Mouse (Mus musculus) cerebellum, adult 11-12 months (tissue): Measurements from ENCODE around the gene Gkn3.

ENCODE experiments used
- DNase-seq: peaks from one replicate; pipeline ENCODE4 v3.0.0; 2022

Gkn3 gene

DNA sequence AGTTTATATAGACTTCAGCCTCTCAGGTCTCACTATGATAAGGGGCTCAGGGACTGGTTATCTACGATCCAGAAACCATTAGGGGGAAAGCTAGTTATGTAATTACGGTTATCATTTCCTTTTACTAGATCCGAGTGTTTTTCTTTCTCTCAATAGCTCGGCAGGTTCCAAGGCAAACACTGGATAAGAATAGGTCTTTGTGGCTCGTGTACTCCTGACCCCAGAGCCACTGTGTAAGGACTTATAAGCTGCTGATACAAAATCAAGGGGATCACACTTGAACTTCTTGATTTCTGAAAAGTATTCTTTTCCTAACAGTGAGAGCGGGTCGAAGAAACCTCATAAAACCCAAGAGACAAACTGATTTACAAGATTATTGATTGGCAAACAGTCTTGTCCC is at the start of gene Gkn3:
Gene Gkn3 (minus strand): TSS at position 59 of the 400 bp plus-strand sequence.
- no peak for DNase-seq

GRCm38 (mm10) chr6:87436745-87437144 is 48.0 kb upstream of the Gkn3 start:
- no peak for DNase-seq

DNA sequence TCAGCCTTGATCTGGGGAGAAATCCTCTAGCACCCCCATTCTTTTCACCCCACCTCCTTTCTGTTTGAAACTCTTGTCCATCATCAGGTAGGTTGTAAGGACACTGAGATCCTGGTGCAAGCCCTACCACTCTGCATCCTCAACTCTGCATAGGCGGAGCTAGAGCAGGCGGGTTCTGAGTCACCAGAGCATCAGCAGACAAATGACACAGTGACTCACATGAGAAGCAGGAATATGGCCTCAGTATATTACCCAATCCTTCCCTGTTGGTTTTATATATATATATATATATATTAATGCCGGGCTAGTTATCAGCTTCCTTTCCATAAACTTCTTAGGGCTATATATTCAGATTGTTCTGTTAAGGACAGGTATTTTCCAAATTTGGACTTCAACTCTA is 47.1 kb upstream of the Gkn3 start:
- no peak for DNase-seq

- DNase-seq: no peak
These were observed 39.8 kb upstream of the Gkn3 start, which contains the start of gene Bmp10 for GRCm38 (mm10) chr6:87428487-87429044. Bmp10 (plus strand) TSS chr6:87428994.

DNA sequence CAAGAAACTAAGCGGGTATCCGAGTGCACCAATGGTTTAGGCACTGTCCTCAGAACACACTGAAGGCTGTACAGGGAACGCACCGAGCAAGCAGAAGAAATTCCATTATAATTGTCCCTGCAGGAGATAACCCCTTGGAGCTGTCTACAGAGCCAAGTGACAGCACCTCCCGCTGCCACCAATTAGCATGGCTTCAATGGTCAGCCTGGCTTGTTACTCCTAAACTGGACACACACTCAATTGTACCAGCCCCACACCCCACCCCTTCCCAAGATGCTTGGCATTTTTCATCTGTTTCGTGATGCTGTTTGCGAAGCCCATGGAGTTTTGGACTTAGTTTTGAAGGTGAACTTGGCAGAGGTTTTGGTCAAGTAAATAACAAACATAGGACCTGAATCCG is 38.9 kb upstream of the Gkn3 start:
- no peak for DNase-seq

GRCm38 (mm10) chr6:87426954-87427353 is 38.2 kb upstream of the Gkn3 start:
- no peak for DNase-seq

DNA sequence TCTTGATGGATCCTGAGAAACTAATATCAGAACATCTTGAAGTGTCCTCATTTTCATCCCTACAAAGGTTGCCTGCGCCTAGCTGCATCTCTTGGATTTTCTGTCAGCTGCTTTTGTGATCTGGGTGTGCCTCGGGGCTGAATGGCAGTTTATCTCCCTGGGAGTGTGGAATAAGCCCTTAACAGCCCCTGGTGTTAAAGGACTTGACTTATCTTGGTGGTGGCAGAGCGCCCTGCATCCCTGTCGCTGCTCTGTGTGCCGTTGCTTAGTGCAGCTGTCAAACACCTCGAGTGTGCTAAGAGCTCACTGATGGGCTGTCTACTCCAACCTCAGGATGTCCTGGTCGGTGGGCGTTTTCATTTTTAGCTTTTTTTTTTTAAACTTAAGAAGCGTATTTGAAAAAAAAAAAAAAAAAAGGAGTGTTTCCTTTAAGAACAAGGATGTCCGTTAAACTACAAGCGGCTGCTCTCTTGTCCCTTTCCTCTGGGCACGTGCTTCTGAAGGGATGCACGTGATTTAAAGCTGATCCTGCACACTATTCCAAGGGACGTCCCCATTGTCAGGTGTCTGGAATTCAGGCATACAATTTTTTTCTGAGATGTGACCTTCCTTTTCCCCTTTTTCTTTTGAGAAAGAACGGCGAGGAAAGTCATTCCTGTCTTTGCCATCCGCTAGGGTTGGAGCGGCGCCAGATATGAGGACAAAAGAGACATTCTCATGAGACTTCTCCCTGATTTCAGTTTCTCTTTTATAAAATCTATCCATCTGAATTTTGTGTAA is 35.5 kb upstream of the Gkn3 start:
- no peak for DNase-seq

- no peak for DNase-seq
These were observed 33.6 kb upstream of the Gkn3 start for GRCm38 (mm10) chr6:87422304-87422703.

- DNase-seq: no peak
These were observed 23.3 kb upstream of the Gkn3 start for GRCm38 (mm10) chr6:87412011-87412410.

DNA sequence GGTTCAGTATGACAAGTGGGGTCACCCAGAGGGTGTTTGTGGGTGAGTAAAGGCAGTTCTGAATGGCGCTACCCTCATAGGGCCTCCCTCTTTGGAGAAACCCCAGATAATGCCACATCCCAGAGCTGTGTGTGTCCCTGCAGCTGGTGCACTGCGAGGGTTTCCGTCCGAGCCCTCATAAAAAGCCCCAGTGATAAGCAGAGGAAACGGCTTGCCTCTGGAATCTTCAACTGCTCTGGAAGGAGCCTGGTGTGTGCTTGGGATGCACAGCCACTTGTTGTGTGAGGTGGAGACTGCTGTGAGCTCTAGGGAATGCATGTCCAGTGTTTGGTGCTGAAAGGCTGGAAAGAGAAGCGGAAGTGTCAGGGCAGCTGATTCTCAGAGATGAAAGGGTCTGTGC is 12.7 kb upstream of the Gkn3 start:
- no peak for DNase-seq

GRCm38 (mm10) chr6:87399886-87400566 is 11.3 kb upstream of the Gkn3 start:
- no peak for DNase-seq

DNA sequence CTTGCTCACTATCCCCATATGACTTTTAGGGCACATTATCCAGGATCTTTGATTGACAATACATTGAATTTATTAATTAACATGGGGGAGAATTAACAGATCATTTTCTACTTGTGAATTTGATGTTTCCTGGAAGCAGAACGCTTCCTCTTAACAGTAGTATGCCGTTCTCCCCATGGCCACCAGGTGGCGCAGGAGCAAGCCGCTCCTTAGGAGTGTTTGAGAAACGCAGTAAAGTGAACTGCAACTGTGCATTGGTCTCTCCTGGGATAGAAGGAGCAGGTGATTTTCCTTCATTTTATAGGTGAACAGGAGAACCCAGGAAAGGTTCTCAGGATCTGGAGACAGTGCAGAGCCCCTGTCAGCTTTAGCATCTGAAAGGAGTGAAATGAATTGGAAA is 10.4 kb upstream of the Gkn3 start:
- peak; percentile 13 for DNase-seq

GRCm38 (mm10) chr6:87394783-87395182 is 6.0 kb upstream of the Gkn3 start:
- DNase-seq: no peak

DNA sequence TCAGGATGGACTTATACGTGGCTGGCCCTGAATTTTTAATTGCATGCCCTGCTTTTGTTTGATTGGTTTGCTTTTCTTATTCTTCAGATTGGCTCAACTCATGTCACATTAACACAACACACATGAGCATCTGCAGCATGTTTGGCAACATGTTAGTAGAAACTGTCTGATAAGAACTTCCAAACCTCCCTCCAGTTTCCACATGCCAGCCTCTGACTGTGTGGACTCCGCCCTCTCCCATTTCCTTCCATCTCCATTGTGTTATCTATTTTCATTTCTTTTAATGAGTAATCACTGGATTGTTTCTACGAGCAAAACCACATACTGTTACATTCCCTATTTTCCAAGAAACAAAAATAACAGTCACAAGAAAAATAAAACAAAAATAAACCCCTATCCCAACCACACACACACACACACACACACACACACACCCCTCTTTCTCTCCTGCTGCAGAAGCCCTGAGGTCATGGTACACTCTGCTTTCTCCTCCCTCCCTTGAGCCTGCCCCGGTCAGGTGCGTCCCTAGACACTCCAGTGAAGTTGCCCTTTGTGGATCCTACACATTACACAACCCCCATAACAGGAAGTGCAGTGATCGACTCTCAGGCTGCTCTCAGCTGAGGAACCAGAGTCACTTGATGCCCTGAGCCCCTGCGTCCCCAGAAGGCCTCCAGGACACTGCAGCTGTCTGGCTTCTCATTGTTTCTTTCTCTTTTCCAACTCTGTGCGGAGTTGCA is 4.9 kb upstream of the Gkn3 start:
- DNase-seq: no peak

DNA sequence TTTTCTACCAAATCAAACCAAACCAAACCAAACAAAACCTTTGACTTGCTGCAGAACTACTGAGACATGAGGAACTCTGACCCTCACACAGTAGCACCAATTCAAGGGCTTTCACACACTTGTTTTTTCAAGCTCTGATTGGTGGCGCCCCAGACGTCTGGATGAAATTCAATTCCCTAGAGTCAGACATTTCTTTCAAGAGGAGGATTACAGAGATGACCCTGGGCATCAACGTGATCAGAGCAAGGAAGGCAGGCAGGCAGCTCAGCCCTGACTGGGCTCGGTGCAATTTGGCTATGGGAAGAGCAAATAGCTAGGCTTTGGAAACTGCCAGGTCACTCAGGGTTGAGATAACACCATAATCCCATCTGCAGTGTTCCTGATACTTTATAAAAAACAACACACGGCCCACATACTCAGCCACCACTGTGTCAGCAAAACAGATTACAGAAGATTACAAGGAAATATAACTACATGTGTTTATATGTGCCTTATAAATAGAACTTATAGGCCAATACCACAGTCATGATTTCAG is 787 bp upstream of the Gkn3 start:
- no peak for DNase-seq

DNA sequence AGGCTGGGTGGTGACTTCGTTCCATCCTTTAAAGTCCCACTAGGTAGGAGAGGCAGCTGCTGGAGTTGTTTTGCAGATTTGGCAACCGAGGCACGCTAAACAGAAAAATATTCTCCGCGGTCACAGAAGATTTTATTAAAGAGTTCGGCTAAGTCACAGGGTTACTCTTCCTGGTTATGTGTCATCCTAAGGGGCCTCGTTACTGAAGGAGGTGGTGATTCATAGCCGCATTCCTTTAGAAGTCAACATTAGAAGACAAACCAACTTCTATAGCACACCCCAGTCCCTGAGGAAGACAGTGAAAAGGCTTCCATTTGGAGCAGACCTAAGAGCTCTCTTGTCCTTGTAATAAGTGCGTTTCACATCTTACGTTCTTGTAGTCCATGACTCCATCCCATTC is 2.1 kb downstream of the Gkn3 start:
- no peak for DNase-seq

DNA sequence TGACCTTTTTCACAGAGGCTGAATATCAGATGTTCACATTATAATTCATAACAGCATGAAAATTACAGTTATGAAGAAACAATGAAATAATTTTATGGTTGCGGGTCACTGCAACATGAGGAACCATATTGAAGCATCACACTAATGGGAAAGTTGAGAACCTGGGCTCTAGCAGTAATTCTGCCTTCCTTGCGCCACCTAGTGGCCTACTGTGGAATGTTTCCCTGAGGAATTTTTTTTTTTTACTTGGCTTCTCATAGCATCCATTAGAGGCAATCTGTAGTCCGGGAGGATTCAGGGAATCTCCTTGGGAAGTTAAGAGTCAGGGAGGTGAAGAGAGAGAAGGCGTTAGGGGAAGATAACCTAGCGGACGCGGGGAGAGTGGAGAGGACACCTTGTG is 2.5 kb downstream of the Gkn3 start:
- DNase-seq: peak; percentile 6

GRCm38 (mm10) chr6:87384761-87385160 is 4.0 kb downstream of the Gkn3 start:
- no peak for DNase-seq

DNA sequence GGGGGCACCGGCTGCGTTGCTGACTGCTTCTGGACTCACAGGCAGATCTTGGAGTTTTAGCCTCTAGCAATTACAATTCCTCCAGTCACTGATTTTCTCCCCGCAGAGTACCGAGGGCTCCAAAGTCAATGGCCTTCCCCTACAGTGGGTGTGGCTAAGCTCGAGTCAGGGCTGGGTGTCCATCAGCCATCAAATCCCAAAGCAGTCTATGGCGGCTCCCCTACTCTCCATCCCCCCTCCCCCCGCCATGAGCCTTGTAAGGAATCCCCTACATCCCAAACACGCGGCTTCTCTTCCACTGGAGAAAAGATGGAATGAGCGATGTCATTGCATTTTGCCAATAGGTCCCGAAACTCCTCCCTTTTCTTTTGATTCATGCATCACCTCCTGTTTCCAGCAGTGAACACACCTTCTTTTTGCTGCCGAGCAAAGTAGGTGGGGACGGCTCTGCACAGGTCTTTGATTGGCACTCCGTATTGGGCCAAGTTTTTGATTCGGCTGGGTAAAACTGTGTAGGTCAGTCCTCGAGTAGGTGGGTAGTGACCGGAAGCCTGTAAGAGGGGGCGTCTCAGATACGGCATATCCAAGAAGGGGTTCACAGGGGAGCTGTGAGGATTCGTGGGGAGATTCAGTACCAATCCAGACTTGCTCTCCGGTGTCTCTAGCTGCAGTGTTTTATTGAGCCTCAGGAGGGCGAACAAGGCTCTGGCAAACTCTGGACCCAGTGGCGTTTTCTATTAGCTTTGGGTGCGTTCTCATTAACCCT is 4.6 kb downstream of the Gkn3 start:
- no peak for DNase-seq

GRCm38 (mm10) chr6:87373057-87373456 is 15.7 kb downstream of the Gkn3 start, which contains the start of gene Gkn2:
Gkn2 (plus strand) TSS chr6:87373357.
- no peak for DNase-seq

GRCm38 (mm10) chr6:87369223-87369622 is 19.5 kb downstream of the Gkn3 start:
- DNase-seq: no peak

DNA sequence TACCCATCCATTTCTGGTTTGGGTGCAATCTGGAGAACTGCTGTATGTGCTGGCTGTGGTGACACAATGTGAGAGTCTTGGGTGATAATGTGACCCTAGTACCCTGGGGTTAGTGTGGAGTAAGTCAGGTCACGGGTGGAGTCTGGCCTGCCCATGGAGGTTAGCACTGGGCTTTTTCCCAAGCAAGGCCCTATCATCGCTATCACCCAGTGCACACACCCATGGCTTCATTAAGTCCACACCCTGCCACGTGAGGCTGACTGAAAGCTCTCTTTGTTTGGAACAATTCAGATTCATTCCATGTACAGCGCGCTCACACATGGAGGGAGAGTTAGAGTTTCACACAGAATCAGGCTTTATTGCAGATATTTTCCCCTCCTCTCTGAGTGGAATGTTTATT is 34.3 kb downstream of the Gkn3 start:
- no peak for DNase-seq
